Mouse (Mus musculus): Measurements from ENCODE around the gene Igfbp5. TPM values are rescaled to one million over a fixed set of nuclear protein-coding genes. Genes with fewer than 3 reads are reported as not detected.

Igfbp5 gene
- polyA plus RNA-seq, 1 experiment = 691 TPM

- H3K27me3 ChIP-seq (ENCODE audit: control insufficient read depth, insufficient read depth, insufficient read length) = no peaks in the 10 kb centered on the region
- no peak overlapping the region for H3K4me2 ChIP-seq (ENCODE audit: low read depth)
- no peak for TF ChIP-seq SRF (IDR thresholded peaks at IDR 0.05; ENCODE audit: control insufficient read depth, insufficient read length, low read depth)
- no peak for TF ChIP-seq TCF3 (IDR thresholded peaks at IDR 0.05; ENCODE audit: insufficient read length, low read depth)
- TF ChIP-seq TCF12 (IDR thresholded peaks at IDR 0.05; ENCODE audit: insufficient read depth, poor library complexity, severe bottlenecking) = no peak
- no peak for TF ChIP-seq POLR2AphosphoS2 (IDR thresholded peaks at IDR 0.05; ENCODE audit: insufficient read length, low read depth)
- no peak for TF ChIP-seq MAX (IDR thresholded peaks at IDR 0.05; ENCODE audit: low read depth)
- TF ChIP-seq MYOG (IDR thresholded peaks at IDR 0.05; ENCODE audit: control insufficient read depth in 1 of 3, insufficient read depth in 1 of 3, insufficient read length in 2 of 3, low read depth in 2 of 3) = no peak
- no peak for TF ChIP-seq POLR2A (IDR thresholded peaks at IDR 0.05; ENCODE audit: insufficient read length, low read depth)
- TF ChIP-seq REST (IDR thresholded peaks at IDR 0.05; ENCODE audit: insufficient read depth, insufficient read length) = no peak
- no peak for TF ChIP-seq USF1 (IDR thresholded peaks at IDR 0.05; ENCODE audit: low read depth)
- no peak for TF ChIP-seq MYOD1 (IDR thresholded peaks at IDR 0.05; ENCODE audit: control insufficient read depth in 1 of 3, insufficient read length in 2 of 3, low read depth in 2 of 3)
- no peak for TF ChIP-seq CEBPB (IDR thresholded peaks at IDR 0.05; ENCODE audit: insufficient read depth, poor library complexity, severe bottlenecking)
- no peak for TF ChIP-seq E2F4 (IDR thresholded peaks at IDR 0.05; ENCODE audit: insufficient read depth)
- H3K36me3 ChIP-seq (ENCODE audit: control insufficient read depth, insufficient read depth) = no peaks in the 10 kb centered on the region
- no peak overlapping the region for H3ac ChIP-seq (ENCODE audit: control insufficient read depth, insufficient read length)
- H3K4me3 ChIP-seq = no peak overlapping the region
- H3K79me2 ChIP-seq (ENCODE audit: control insufficient read depth, insufficient read depth) = no peaks in the 10 kb centered on the region
These were observed 63.6 kb downstream of the Igfbp5 start for GRCm38 (mm10) chr1:72811061-72811460.

GRCm38 (mm10) chr1:72809951-72810675 lies 64.6 kb downstream of the Igfbp5 start:
- Histone ChIP-seq H3K36me3 (ENCODE audit: control insufficient read depth, insufficient read depth) (no peaks in the 10 kb centered on the region), H3K4me2 (ENCODE audit: low read depth) (no peak overlapping the region), H3ac (ENCODE audit: control insufficient read depth, insufficient read length) (no peak overlapping the region), H3K4me3 (no peak overlapping the region), H3K27me3 (ENCODE audit: control insufficient read depth, insufficient read depth, insufficient read length) (no peaks in the 10 kb centered on the region), H3K79me2 (ENCODE audit: control insufficient read depth, insufficient read depth) (no peaks in the 10 kb centered on the region)
- TF ChIP-seq CEBPB (IDR thresholded peaks at IDR 0.05; ENCODE audit: insufficient read depth, poor library complexity, severe bottlenecking) (no peak), MYOG (IDR thresholded peaks at IDR 0.05; ENCODE audit: control insufficient read depth in 1 of 3, insufficient read depth in 1 of 3, insufficient read length in 2 of 3, low read depth in 2 of 3) (no peak), REST (IDR thresholded peaks at IDR 0.05; ENCODE audit: insufficient read depth, insufficient read length) (no peak), MAX (IDR thresholded peaks at IDR 0.05; ENCODE audit: low read depth) (no peak), TCF12 (IDR thresholded peaks at IDR 0.05; ENCODE audit: insufficient read depth, poor library complexity, severe bottlenecking) (no peak), SRF (IDR thresholded peaks at IDR 0.05; ENCODE audit: control insufficient read depth, insufficient read length, low read depth) (no peak), POLR2A (IDR thresholded peaks at IDR 0.05; ENCODE audit: insufficient read length, low read depth) (no peak), USF1 (IDR thresholded peaks at IDR 0.05; ENCODE audit: low read depth) (no peak)

- no peaks in the 10 kb centered on the region for H3K27me3 ChIP-seq (ENCODE audit: control insufficient read depth, insufficient read depth, insufficient read length)
- no peaks in the 10 kb centered on the region for H3K79me2 ChIP-seq (ENCODE audit: control insufficient read depth, insufficient read depth)
- H3ac ChIP-seq (ENCODE audit: control insufficient read depth, insufficient read length) = no peak overlapping the region
- H3K4me3 ChIP-seq = no peak overlapping the region
- TF ChIP-seq TCF12 (IDR thresholded peaks at IDR 0.05; ENCODE audit: insufficient read depth, poor library complexity, severe bottlenecking) (no peak), POLR2AphosphoS2 (IDR thresholded peaks at IDR 0.05; ENCODE audit: insufficient read length, low read depth) (no peak), POLR2A (IDR thresholded peaks at IDR 0.05; ENCODE audit: insufficient read length, low read depth) (no peak), CEBPB (IDR thresholded peaks at IDR 0.05; ENCODE audit: insufficient read depth, poor library complexity, severe bottlenecking) (no peak)
- H3K36me3 ChIP-seq (ENCODE audit: control insufficient read depth, insufficient read depth) = no peaks in the 10 kb centered on the region
- no peak overlapping the region for H3K4me2 ChIP-seq (ENCODE audit: low read depth)
These were observed 65.4 kb downstream of the Igfbp5 start for GRCm38 (mm10) chr1:72809304-72809703.

Other genes starting within 250 kb of the Igfbp5 start
- gene Ankar, start 174.3 kb downstream of the Igfbp5 start, polyA plus RNA-seq (2012; fragmentation: generic; extraction: Trizol) = not detected
- 2,680 TPM for gene Rpl37a, start 163.6 kb downstream of the Igfbp5 start, polyA plus RNA-seq (2012; fragmentation: generic; extraction: Trizol)
- 83.7 TPM for gene Igfbp2, start 50.4 kb downstream of the Igfbp5 start, polyA plus RNA-seq (2012; fragmentation: generic; extraction: Trizol)
- gene Tnp1, start 141.0 kb upstream of the Igfbp5 start, polyA plus RNA-seq (2012; fragmentation: generic; extraction: Trizol) = not detected